Comparison of ENCODE assay signal across 8 mouse cellular contexts in the genomic region with DNA sequence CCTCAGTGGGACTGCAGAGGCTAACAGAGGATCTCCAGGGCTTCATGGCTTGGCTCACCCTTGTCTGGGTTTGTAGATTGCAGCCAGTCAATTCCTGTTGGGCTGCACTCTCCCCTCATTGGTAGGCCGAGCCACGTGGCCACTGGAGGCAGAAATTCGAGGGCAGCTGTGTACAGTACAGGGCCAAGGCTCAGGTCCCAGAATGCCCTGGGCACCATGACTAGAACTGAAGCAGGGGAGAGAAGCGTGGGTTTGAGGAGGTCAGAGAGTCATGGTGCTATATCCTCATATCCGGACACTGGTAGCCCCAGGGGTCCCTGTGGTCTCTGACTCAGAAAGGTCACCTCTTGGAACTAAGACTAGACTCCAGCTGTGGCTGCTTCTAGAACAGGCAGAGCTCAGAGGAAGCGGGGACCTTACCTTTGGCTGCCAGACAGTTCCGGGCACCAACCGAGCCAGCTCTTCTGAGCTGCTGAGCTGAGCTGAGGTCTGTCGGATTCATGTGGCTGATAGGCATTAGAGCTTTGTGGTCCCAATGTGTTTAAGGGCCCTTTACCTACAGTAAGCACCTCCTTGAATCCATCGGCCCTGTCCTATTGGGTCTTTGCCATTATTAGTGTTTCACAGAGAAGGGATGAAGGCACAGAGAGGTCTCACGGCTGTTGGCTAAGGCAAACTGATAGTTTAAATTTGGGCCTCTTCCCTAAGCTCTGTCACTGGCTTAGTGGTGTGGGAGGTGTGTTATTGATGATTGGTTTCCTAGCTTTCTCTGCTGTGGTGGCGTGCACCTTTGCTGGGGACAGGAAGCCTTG.
DNase-seq lines count a peak whose midpoint lies in the region; ATAC-seq and TF ChIP-seq lines count a peak whose summit lies in the region.

No protein-coding gene starts in this region.

- no peak overlapping the region for H3K9ac ChIP-seq in heart, adult 2 months (ENCODE audit: low read depth, low read length)
- peak overlapping the region; percentile 18; the same call in 1 of the 2 replicates for H3K9ac ChIP-seq in ES-E14 (ENCODE audit: insufficient read depth, low read depth, low read length, poor library complexity, severe bottlenecking)
- H3K9ac ChIP-seq in heart, embryonic 16.5 days (ENCODE audit: low read length) = peak overlapping the region; percentile 39; the same call in 1 of the 2 replicates
- peak overlapping the region; percentile 54 for H3K9ac ChIP-seq in liver, embryonic 13.5 days

- H3K36me3 ChIP-seq in heart, adult 2 months (ENCODE audit: control insufficient read depth, insufficient read depth, low read length) = no peaks in the 10 kb centered on the region
- H3K36me3 ChIP-seq in ES-E14 (ENCODE audit: control insufficient read depth, insufficient read depth, low read length, poor library complexity, severe bottlenecking) = no peaks in the 10 kb centered on the region
- H3K36me3 ChIP-seq in heart, embryonic 16.5 days (ENCODE audit: control insufficient read depth, insufficient read depth) = no peaks in the 10 kb centered on the region
- no peaks in the 10 kb centered on the region for H3K36me3 ChIP-seq in liver, embryonic 13.5 days
- H3K36me3 ChIP-seq in thymus, adult 2 months (ENCODE audit: control insufficient read depth, insufficient read depth, low read length) = no peaks in the 10 kb centered on the region

- peak overlapping the region; percentile 73 for H3K27ac ChIP-seq in heart, adult 2 months
- peak overlapping the region; percentile 89 for H3K27ac ChIP-seq in ES-E14 (ENCODE audit: insufficient read depth, low read depth, low read length, poor library complexity, severe bottlenecking)
- peak overlapping the region; percentile 93 for H3K27ac ChIP-seq in heart, embryonic 16.5 days (ENCODE audit: low read length)
- peak overlapping the region; percentile 86 for H3K27ac ChIP-seq in liver, embryonic 13.5 days
- peak overlapping the region; percentile 94 for H3K27ac ChIP-seq in thymus, adult 2 months (ENCODE audit: control insufficient read depth, insufficient read depth, low read length)

- 34% methylated on average over 12 of the region's 12 CpGs for WGBS in heart, adult 2 months
- WGBS in heart, embryonic 16.5 days = 42% methylated on average over 12 of the region's 12 CpGs
- 22% methylated on average over 12 of the region's 12 CpGs for WGBS in liver, embryonic 13.5 days (ENCODE audit: insufficient replicate concordance)
- 6% methylated on average over 12 of the region's 12 CpGs for WGBS in thymus, adult 2 months

- peaks cover 2% of the 10 kb centered on the region for H3K79me2 ChIP-seq in heart, adult 2 months (replicated peaks; ENCODE audit: control insufficient read depth, insufficient read depth, low read length)

- intact Hi-C loops in heart, adult 2 months (cut with DNase I) = no loop called here

- no peaks in the 10 kb centered on the region for H3K9me3 ChIP-seq in ES-E14 (ENCODE audit: control insufficient read depth, insufficient read depth, low read depth, low read length)
- H3K9me3 ChIP-seq in heart, embryonic 16.5 days (replicated peaks; ENCODE audit: control insufficient read depth, low read length) = no peaks in the 10 kb centered on the region
- no peaks in the 10 kb centered on the region for H3K9me3 ChIP-seq in liver, embryonic 13.5 days (replicated peaks)

- no peak for TF ChIP-seq POLR2A in heart, adult 2 months (IDR thresholded peaks at IDR 0.05; ENCODE audit: insufficient read depth, low read depth, low read length)
- no peak for TF ChIP-seq POLR2A in thymus, adult 2 months (IDR thresholded peaks at IDR 0.05; ENCODE audit: control insufficient read depth, extremely low read depth, insufficient read depth, low read length, poor library complexity)

- no peaks in the 10 kb centered on the region for H3K27me3 ChIP-seq in heart, adult 2 months (ENCODE audit: control insufficient read depth, insufficient read depth, low read length)
- H3K27me3 ChIP-seq in heart, embryonic 16.5 days (ENCODE audit: control insufficient read depth, insufficient read depth, low read length) = no peaks in the 10 kb centered on the region
- H3K27me3 ChIP-seq in liver, embryonic 13.5 days = no peaks in the 10 kb centered on the region
- no peaks in the 10 kb centered on the region for H3K27me3 ChIP-seq in thymus, adult 2 months (ENCODE audit: control insufficient read depth, insufficient read depth, low read length)

- no peak overlapping the region for H3K4me3 ChIP-seq in heart, adult 2 months
- H3K4me3 ChIP-seq in ES-E14 (ENCODE audit: insufficient read depth in 1 of 2, low read depth in 1 of 2, low read length in 2 of 2, poor library complexity in 1 of 2, severe bottlenecking in 1 of 2) = peak overlapping the region in 1 of 2 experiments; percentile 30; a peak in 1 of 4 replicates
- H3K4me3 ChIP-seq in heart, embryonic 16.5 days (ENCODE audit: low read length) = no peak overlapping the region
- no peak overlapping the region for H3K4me3 ChIP-seq in liver, embryonic 13.5 days (replicated peaks)
- peak overlapping the region; percentile 12 for H3K4me3 ChIP-seq in thymus, adult 2 months (ENCODE audit: control insufficient read depth, insufficient read depth, low read length)

- peaks cover 57% of the 10 kb centered on the region for H3K4me1 ChIP-seq in heart, adult 2 months (ENCODE audit: control insufficient read depth, insufficient read depth, low read length)
- H3K4me1 ChIP-seq in ES-E14 (ENCODE audit: control insufficient read depth in 2 of 2, insufficient read depth in 2 of 2, low read length in 2 of 2, poor library complexity in 1 of 2) = peaks cover 24 to 57% of the 10 kb centered on the region in 2 experiments
- H3K4me1 ChIP-seq in heart, embryonic 16.5 days (ENCODE audit: control insufficient read depth, insufficient read depth, low read length) = peaks cover 75% of the 10 kb centered on the region
- H3K4me1 ChIP-seq in liver, embryonic 13.5 days (replicated peaks) = peaks cover 95% of the 10 kb centered on the region
- H3K4me1 ChIP-seq in thymus, adult 2 months (replicated peaks; ENCODE audit: control insufficient read depth, insufficient read depth, low read length) = peaks cover 86% of the 10 kb centered on the region

- no peak for TF ChIP-seq EP300 in heart, adult 2 months (IDR thresholded peaks at IDR 0.05; ENCODE audit: insufficient read depth, low read depth, low read length)

- peak overlapping the region; percentile 29; the same call in 1 of the 2 replicates for H3K4me2 ChIP-seq in heart, embryonic 16.5 days (ENCODE audit: low read depth, low read length)
- H3K4me2 ChIP-seq in liver, embryonic 13.5 days = 0 out of 2 replicates have a peak overlapping the region, but pooled peaks have one; percentile 19

- in situ Hi-C loops in ES-E14 (cut with MboI; ENCODE audit: low sequenced_read_pairs in 2 of 2, unreplicated experiment in 2 of 2) = no loop called here

- ATAC-seq in heart, embryonic 16.5 days (replicated peaks; ENCODE audit: extremely low read depth, insufficient read depth, low FRiP score) = 0 out of 2 replicates have a peak, but pooled peaks have one; percentile 1
- peak; percentile 52 for ATAC-seq in liver, embryonic 13.5 days (ENCODE audit: low read depth)

- no peak for TF ChIP-seq CTCF in heart, adult 2 months (IDR thresholded peaks at IDR 0.05)
- TF ChIP-seq CTCF in thymus, adult 2 months (IDR thresholded peaks at IDR 0.05; ENCODE audit: borderline replicate concordance, control insufficient read depth, extremely low read depth, insufficient read depth, low read length, poor library complexity) = no peak

- DNase-seq in heart, adult 2 months = peak in 1 of 2 experiments; percentile 57
- no peak for DNase-seq in heart, adult 9 months (ENCODE audit: low spot score in 2 of 2)
- DNase-seq in ES-E14 (ENCODE audit: low read depth, low spot score) = no peak
- no peak for DNase-seq in liver, embryonic 13.5 days
- DNase-seq in thymus, adult 2 months = peak; percentile 66
- no peak for DNase-seq in frontal cortex, postnatal 14 days (ENCODE audit: low spot score in 2 of 2)
- DNase-seq in cerebellum, adult 18-20 months = no peak

TF ChIP-seq in ES-E14, 5 proteins besides CTCF, POLR2A, EP300 and RAD21:
- no peak for TF ChIP-seq HCFC1 (IDR thresholded peaks at IDR 0.05; ENCODE audit: borderline replicate concordance, insufficient read depth, low read length)
- TF ChIP-seq MAFK (IDR thresholded peaks at IDR 0.05; ENCODE audit: insufficient read depth, low read depth, low read length) = no peak
- TF ChIP-seq ZNF384 (IDR thresholded peaks at IDR 0.05; ENCODE audit: low read depth, low read length) = no peak
- no peak for TF ChIP-seq ZC3H11A (IDR thresholded peaks at IDR 0.05; ENCODE audit: borderline replicate concordance, low read depth, low read length)
- TF ChIP-seq CHD2 (IDR thresholded peaks at IDR 0.05; ENCODE audit: low read depth, low read length) = no peak
